Mouse (Mus musculus): ENCODE measurements around the gene Ttc5.

DNA sequence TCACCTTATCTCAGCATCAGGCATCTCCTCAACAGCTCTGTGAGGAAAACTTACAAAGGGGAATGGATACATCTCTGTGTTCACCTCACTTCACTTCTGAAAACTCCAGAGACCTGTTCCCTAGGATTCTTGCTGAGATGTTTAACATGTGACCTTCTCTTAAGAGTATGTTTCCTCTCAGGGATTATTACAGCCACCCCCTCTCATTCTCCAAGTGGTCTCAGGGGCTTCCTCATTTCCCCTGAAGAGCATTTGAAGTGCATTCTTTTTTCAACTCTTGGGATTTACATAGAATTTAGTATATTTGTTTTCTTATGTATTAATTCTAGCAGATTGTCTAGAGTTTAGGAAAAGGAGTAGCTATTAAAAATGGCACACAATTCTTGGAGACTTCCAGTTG, 40.3 kb downstream of the Ttc5 start, which contains the start of gene Olfr749:
- TF ChIP-seq CTCF (IDR thresholded peaks at IDR 0.05; ENCODE audit: low read depth) (no peak), EP300 (IDR thresholded peaks at IDR 0.05; ENCODE audit: low read depth) (no peak)

Measured in heart, postnatal 0 days (tissue).